Mouse (Mus musculus): Measurements from ENCODE around the gene Map3k12.

The Map3k12 gene

DNA sequence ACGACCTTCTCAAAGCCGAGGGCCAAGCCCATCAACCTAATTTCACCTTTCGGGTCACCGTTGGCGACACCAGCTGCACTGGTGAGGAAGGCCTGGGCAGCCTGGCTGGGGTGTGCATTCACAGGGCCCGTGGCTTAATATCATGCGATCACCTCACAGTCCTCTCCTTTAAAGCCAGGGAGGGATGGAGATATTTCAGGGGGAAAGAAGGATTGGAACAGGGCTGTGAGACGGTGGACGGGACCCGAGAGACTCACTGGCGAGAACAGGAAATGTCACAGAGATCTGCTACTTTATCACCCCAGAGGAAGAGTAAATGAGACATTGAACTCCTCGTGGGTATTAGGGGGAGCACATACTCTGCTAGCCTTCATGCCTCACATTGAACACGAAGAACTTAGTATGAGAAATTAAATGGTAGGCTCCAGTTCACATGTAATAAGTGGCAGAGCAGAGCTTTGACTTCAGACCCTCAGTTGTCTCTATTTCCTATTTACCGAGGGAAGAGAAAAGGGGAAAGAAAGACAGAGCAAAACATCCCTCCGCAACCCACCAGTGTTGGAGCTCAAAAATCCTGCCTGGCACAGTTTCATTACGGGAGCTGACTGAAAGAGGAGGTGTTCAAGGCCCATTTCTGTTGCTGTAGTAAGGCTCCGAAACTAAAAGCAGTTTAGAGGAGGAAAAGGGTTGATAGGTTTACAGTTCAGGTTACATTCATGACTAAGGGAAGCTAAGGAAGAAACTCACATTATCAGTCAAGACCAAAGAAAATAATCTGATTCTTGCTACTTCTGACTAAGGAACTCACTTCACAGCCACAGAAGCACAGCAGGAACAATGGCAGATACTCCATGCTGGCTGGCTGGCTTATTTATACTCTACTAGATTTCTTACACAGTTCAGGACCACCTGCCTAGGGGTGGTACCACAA, 2.6 kb upstream of the Map3k12 start:
- peak; percentile 19 for DNase-seq (ENCODE audit: low read depth, low spot score)

GRCm38 (mm10) chr15:102518859-102519201, 2.0 kb upstream of the Map3k12 start:
- no peak for DNase-seq (ENCODE audit: low read depth, low spot score)

- peak; percentile 98 for DNase-seq (ENCODE audit: low read depth, low spot score)
Measured at GRCm38 (mm10) chr15:102517976-102518858, 1.4 kb upstream of the Map3k12 start, which contains the start of gene Tarbp2. Tarbp2 (plus strand) TSS chr15:102518192.

- DNase-seq (ENCODE audit: low read depth, low spot score): no peak
Measured at GRCm38 (mm10) chr15:102517631-102517975, 739 bp upstream of the Map3k12 start.

GRCm38 (mm10) chr15:102516293-102516692, 571 bp downstream of the Map3k12 start:
- no peak for DNase-seq (ENCODE audit: low read depth, low spot score)

- no peak for DNase-seq (ENCODE audit: low read depth, low spot score)
Measured at GRCm38 (mm10) chr15:102515791-102516190, 1.1 kb downstream of the Map3k12 start.

GRCm38 (mm10) chr15:102515261-102515660, 1.6 kb downstream of the Map3k12 start:
- DNase-seq (ENCODE audit: low read depth, low spot score): no peak

DNA sequence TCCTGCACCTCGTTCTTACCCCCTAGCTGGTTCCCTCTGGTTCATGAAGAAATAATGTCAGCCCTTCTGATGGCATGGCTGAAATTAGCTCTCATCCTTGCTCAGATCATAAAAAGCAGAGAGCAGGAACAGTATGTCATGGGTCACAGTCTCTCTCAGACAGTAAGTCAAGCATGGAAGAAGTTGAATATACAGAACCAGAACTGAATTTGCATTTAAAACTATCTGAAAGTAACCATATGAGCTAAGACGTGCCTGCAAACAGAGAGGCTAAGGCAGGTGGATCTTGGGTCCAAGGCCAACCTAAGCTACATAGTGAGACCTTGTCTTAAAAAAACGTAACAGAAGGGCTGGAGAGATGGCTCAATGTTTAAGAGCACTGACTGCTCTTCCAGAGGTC, 3.9 kb downstream of the Map3k12 start:
- no peak for DNase-seq (ENCODE audit: low read depth, low spot score)

GRCm38 (mm10) chr15:102512471-102512870, 4.4 kb downstream of the Map3k12 start:
- DNase-seq (ENCODE audit: low read depth, low spot score): no peak

- no peak for DNase-seq (ENCODE audit: low read depth, low spot score)
Measured at GRCm38 (mm10) chr15:102512010-102512409, 4.9 kb downstream of the Map3k12 start.

GRCm38 (mm10) chr15:102511285-102511833, 5.5 kb downstream of the Map3k12 start:
- no peak for DNase-seq (ENCODE audit: low read depth, low spot score)

- peak; percentile 77 for DNase-seq (ENCODE audit: low read depth, low spot score)
Measured at GRCm38 (mm10) chr15:102510590-102511284, 6.1 kb downstream of the Map3k12 start.

DNA sequence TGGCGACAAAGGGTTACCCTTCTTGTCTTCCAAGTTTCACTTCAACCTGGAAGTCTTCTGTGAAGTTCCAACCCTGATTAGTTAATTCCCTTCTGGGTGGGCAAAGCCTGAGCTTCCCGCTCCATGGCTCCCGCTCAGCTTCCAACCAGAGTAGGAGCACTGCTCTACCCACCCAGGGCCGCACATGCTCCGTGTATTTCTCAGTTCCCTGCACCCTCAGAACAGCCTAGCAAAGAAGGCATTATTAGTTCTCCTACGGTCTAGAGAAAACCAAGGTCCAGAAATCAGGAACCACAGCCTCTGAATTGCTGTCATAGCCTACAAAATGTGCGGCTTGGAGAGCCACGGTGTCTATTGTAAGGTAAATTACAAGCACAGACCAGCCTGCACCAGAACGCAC, 6.8 kb downstream of the Map3k12 start:
- DNase-seq (ENCODE audit: low read depth, low spot score): no peak

DNA sequence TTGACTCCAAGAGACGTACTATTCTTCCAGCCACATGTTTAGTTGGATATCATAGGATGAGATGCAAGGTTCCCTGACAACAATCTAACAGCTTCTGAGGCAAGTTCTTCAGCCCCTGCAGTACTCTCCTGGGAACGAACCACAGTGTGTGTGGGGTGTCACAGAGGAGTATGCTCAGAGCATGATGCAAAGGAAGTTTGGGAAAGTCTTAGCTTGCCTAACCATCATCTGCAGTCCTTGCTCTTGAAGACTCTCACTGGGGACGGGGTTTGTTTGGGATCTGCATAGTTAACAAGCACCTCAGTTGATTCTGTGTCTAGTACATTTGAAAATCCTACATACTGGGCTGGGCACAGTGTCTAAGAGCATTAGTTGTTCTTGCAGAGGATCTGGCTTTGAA, 8.5 kb downstream of the Map3k12 start:
- DNase-seq (ENCODE audit: low read depth, low spot score): no peak

- DNase-seq (ENCODE audit: low read depth, low spot score): no peak
Measured at GRCm38 (mm10) chr15:102507561-102507960, 9.3 kb downstream of the Map3k12 start.

- no peak for DNase-seq (ENCODE audit: low read depth, low spot score)
Measured at GRCm38 (mm10) chr15:102506864-102507263, 10.0 kb downstream of the Map3k12 start.

- no peak for DNase-seq (ENCODE audit: low read depth, low spot score)
Measured at GRCm38 (mm10) chr15:102506464-102506830, 10.4 kb downstream of the Map3k12 start.

GRCm38 (mm10) chr15:102505770-102506463, 10.9 kb downstream of the Map3k12 start:
- no peak for DNase-seq (ENCODE audit: low read depth, low spot score)

- no peak for DNase-seq (ENCODE audit: low read depth, low spot score)
Measured at GRCm38 (mm10) chr15:102505073-102505769, 11.6 kb downstream of the Map3k12 start.
